Mouse (Mus musculus): ENCODE measurements around the gene Suv39h1. TPM values are rescaled to one million over a fixed set of nuclear protein-coding genes. Genes with fewer than 3 reads are reported as not detected.
A peak's percentile ranks its signal among the peaks of the same experiment; 100 is the strongest.
"Not testable (repeated sequence)": the region's sequence is repeated elsewhere in the genome, so short reads cannot be mapped to it uniquely, and the experiment has no call there.

Gene Suv39h1
- total and polyA plus RNA-seq, 2 experiments from 2014 or later, result 37.7 to 46.1 TPM

DNA sequence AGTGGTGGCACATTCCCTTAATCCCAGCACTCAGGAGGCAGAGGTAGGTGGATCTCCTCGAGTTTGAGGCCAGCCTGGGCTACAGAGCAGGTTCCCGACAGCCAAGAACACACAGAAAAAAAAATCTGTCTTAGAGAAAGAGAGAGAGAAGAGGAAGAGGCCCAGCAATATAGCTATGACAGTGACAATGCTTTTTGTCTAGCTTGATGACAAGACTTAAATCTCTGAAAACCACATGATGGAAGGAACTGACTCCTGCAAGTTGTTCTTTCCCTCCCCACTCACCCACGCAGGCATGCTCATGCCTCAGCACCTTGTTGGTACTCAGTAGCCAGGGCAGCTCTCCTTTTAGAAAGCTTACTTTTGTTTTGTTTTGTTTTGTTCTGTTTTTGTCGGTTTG lies 24.9 kb upstream of the Suv39h1 start:
- no peak overlapping the region for H3K4me3 ChIP-seq (ENCODE audit: low read depth, low read length)
- 56% methylated on average over 4 of the region's 4 CpGs for WGBS
- no peaks in the 10 kb centered on the region for H3K9me3 ChIP-seq (ENCODE audit: low read length)
- no peak overlapping the region for H3K4me2 ChIP-seq (ENCODE audit: low read depth)
- H3K9ac ChIP-seq, result no peak overlapping the region
- no peak for TF ChIP-seq CTCF (IDR thresholded peaks at IDR 0.05; ENCODE audit: low read depth)
- DNase-seq, result no peak
- no peaks in the 10 kb centered on the region for H3K36me3 ChIP-seq (ENCODE audit: insufficient read depth)
- H3K27me3 ChIP-seq (ENCODE audit: insufficient read depth, low read length), result no peaks in the 10 kb centered on the region
- no peak overlapping the region for H3K27ac ChIP-seq (ENCODE audit: low read depth, low read length)
- no peaks in the 10 kb centered on the region for H3K4me1 ChIP-seq (ENCODE audit: insufficient read depth)
- ATAC-seq, result no peak

DNA sequence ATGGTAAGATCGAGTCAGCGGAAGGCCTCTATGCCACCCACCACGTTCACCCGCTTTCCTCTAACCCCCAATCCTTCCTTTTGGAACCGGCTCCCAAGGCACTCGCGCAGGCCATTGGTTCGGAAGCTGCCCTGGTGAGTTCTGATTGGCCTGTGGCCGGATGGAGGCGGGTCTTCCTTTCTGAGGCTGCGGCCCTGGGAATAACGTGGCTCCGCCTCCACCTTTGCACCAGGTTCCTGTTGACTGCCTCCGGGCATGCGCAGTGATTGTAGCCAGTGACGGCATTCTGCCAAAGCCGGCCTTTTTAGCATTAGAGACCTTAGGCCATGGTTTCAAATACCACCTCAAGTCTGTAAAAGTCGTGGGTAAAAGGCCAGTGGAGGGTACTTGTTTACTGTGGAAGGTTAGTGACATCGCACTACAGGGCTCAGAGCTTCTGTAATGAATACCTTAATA lies 22.3 kb upstream of the Suv39h1 start:
- WGBS, result 22% methylated on average over 19 of the region's 19 CpGs
- peak; percentile 93 for ATAC-seq
- Histone ChIP-seq H3K9ac (0 out of 2 replicates have a peak overlapping the region, but pooled peaks have one; percentile 22), H3K9me3 (ENCODE audit: low read length) (no peaks in the 10 kb centered on the region), H3K27ac (ENCODE audit: low read depth, low read length) (0 out of 2 replicates have a peak overlapping the region, but pooled peaks have one; percentile 40), H3K4me2 (ENCODE audit: low read depth) (peak overlapping the region; percentile 38), H3K4me3 (ENCODE audit: low read depth, low read length) (peak overlapping the region; percentile 24), H3K4me1 (ENCODE audit: insufficient read depth) (no peaks in the 10 kb centered on the region), H3K27me3 (ENCODE audit: insufficient read depth, low read length) (no peaks in the 10 kb centered on the region), H3K36me3 (ENCODE audit: insufficient read depth) (no peaks in the 10 kb centered on the region)
- TF ChIP-seq CTCF (IDR thresholded peaks at IDR 0.05; ENCODE audit: low read depth), result no peak
- peak; percentile 97 for DNase-seq

- H3K27me3 ChIP-seq (ENCODE audit: insufficient read depth, low read length); H3K4me1 ChIP-seq (ENCODE audit: insufficient read depth); H3K9me3 ChIP-seq (ENCODE audit: low read length); DNase-seq; H3K27ac ChIP-seq (ENCODE audit: low read depth, low read length); H3K36me3 ChIP-seq (ENCODE audit: insufficient read depth): not testable (repeated sequence)
- Histone ChIP-seq H3K4me3 (ENCODE audit: low read depth, low read length) (peak overlapping the region; percentile 26), H3K9ac (0 out of 2 replicates have a peak overlapping the region, but pooled peaks have one; percentile 25), H3K4me2 (ENCODE audit: low read depth) (peak overlapping the region; percentile 43)
- 26% methylated on average over 27 of the region's 48 CpGs for WGBS
- ATAC-seq, result peak; percentile 86
Measured at GRCm38 (mm10) chrX:8096068-8096786, 21.7 kb upstream of the Suv39h1 start.

GRCm38 (mm10) chrX:8095546-8095945 lies 21.0 kb upstream of the Suv39h1 start:
- no peak overlapping the region for H3K27ac ChIP-seq (ENCODE audit: low read depth, low read length)
- no peak for ATAC-seq
- no peak for DNase-seq
- H3K9ac ChIP-seq, result no peak overlapping the region
- H3K36me3 ChIP-seq (ENCODE audit: insufficient read depth), result no peaks in the 10 kb centered on the region
- WGBS, result 87% methylated on average over 10 of the region's 10 CpGs
- H3K4me1 ChIP-seq (ENCODE audit: insufficient read depth), result no peaks in the 10 kb centered on the region
- no peak for TF ChIP-seq CTCF (IDR thresholded peaks at IDR 0.05; ENCODE audit: low read depth)
- no peaks in the 10 kb centered on the region for H3K27me3 ChIP-seq (ENCODE audit: insufficient read depth, low read length)
- peak overlapping the region; percentile 26 for H3K4me3 ChIP-seq (ENCODE audit: low read depth, low read length)
- H3K4me2 ChIP-seq (ENCODE audit: low read depth), result peak overlapping the region; percentile 43
- no peaks in the 10 kb centered on the region for H3K9me3 ChIP-seq (ENCODE audit: low read length)

GRCm38 (mm10) chrX:8090954-8091347 lies 16.4 kb upstream of the Suv39h1 start:
- ATAC-seq; H3K27me3 ChIP-seq (ENCODE audit: insufficient read depth, low read length); H3K4me1 ChIP-seq (ENCODE audit: insufficient read depth); H3K9ac ChIP-seq; H3K4me2 ChIP-seq (ENCODE audit: low read depth); H3K4me3 ChIP-seq (ENCODE audit: low read depth, low read length); DNase-seq; H3K36me3 ChIP-seq (ENCODE audit: insufficient read depth); H3K27ac ChIP-seq (ENCODE audit: low read depth, low read length); H3K9me3 ChIP-seq (ENCODE audit: low read length): not testable (repeated sequence)
- WGBS, result 75% methylated on average over 4 of the region's 5 CpGs

DNA sequence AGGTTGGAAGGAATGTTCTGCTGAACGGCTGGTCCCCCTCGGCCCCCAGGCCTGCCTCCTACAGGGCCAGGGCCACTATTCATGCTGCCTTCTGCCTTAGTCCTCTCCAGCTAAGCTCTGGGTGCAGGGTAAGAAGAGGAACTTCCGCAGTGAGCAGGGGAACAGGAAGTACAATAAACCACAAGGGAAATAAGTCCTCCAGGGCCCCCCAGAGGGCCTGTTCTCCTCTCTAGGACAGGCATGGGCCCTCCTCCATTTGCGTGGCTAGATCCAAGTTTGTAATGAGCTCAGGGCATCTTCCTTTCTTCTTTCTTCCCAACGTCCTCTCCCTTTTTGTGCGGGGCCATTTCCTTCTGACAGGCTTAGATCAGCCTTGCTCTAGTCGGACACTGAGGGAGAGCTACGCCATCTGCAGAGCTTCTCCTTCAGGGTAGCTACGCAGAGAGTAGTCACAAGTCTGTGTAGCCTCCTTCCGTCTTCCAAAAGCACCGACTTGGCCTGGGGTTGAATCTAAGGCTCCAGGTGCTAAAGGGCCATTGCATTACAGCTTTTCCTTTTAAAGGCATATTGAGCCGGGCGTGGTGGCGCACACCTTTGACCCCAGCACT lies 15.9 kb upstream of the Suv39h1 start, which contains the start of gene Was:
TSS of gene Was (minus strand) at position 153 of the 608 bp plus-strand sequence.
- Histone ChIP-seq H3K9ac (no peak within 1 kb of the TSS), H3K27me3 (ENCODE audit: insufficient read depth, low read length) (no peaks in the 10 kb centered on the region), H3K4me3 (ENCODE audit: low read depth, low read length) (no peak within 1 kb of the TSS), H3K36me3 (ENCODE audit: insufficient read depth) (no peaks in the 10 kb centered on the region), H3K4me2 (ENCODE audit: low read depth) (no peak within 1 kb of the TSS), H3K9me3 (ENCODE audit: low read length) (no peaks in the 10 kb centered on the region), H3K4me1 (ENCODE audit: insufficient read depth) (no peaks in the 10 kb centered on the region), H3K27ac (ENCODE audit: low read depth, low read length) (no peak within 1 kb of the TSS)
- DNase-seq (no peak), ATAC-seq (no peak)
- WGBS, result 86% methylated on average over 14 of the region's 14 CpGs
- no peak for TF ChIP-seq CTCF (IDR thresholded peaks at IDR 0.05; ENCODE audit: low read depth)

DNA sequence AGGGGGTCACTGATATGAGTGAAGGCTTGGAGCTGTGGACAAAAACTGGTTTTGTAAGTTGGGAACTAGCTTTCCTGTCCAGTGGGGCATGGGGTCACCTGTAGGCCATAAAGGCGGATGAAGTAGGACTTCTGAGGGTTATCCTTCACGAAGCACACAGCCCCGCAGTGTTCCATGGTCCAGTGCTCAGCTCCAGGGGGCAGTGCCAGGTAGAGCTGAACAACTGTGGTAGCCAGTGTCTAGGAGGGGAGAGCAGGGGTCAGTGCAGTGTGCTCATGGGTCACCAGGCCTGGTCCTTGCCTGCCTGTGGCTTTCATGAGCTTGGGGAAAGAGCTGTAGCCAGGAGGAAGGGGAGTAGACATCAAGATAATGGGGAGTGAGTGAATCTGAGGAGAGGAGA lies 15.2 kb upstream of the Suv39h1 start:
- H3K4me2 ChIP-seq (ENCODE audit: low read depth), result no peak overlapping the region
- H3K36me3 ChIP-seq (ENCODE audit: insufficient read depth), result no peaks in the 10 kb centered on the region
- H3K4me3 ChIP-seq (ENCODE audit: low read depth, low read length), result no peak overlapping the region
- no peak for DNase-seq
- no peaks in the 10 kb centered on the region for H3K4me1 ChIP-seq (ENCODE audit: insufficient read depth)
- WGBS, result 93% methylated on average over 3 of the region's 3 CpGs
- H3K9ac ChIP-seq, result no peak overlapping the region
- H3K27ac ChIP-seq (ENCODE audit: low read depth, low read length), result no peak overlapping the region
- no peaks in the 10 kb centered on the region for H3K27me3 ChIP-seq (ENCODE audit: insufficient read depth, low read length)
- ATAC-seq, result no peak
- no peak for TF ChIP-seq CTCF (IDR thresholded peaks at IDR 0.05; ENCODE audit: low read depth)
- H3K9me3 ChIP-seq (ENCODE audit: low read length), result no peaks in the 10 kb centered on the region
